Mouse (Mus musculus): ENCODE measurements around the gene Btn1a1.

Btn1a1 gene

GRCm38 (mm10) chr13:23423286-23424051, 42.2 kb downstream of the Btn1a1 start, which contains the start of gene Abt1:
TSS of gene Abt1 (minus strand) at chr13:23423866.
- DNase-seq (ENCODE audit: low read depth, low spot score), result peak; percentile 99

DNA sequence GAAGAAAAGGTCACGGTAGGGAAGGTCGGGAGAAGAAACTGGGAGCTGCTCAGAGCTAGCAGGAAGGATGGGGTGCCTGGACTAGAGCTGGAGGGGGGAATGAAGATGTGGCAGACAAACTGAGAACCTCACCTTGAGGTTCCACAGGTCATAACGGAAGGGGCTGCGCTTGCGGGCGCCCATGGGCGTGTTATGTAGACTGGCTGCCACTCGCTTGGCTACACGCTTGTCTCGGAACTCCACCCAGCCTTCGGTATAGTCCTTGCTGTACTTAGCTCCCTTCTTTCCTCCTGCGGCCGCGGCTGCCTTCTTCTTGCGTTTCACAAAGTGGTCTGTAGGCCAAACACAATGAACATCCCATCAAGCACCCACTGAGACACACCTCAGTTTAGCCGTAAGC, 43.4 kb downstream of the Btn1a1 start:
- DNase-seq (ENCODE audit: low read depth, low spot score), result no peak

GRCm38 (mm10) chr13:23412630-23413521, 52.8 kb downstream of the Btn1a1 start:
- peak; percentile 88 for DNase-seq (ENCODE audit: low read depth, low spot score)

- DNase-seq (ENCODE audit: low read depth, low spot score), result peak; percentile 63
Measured at GRCm38 (mm10) chr13:23412211-23412629, 53.5 kb downstream of the Btn1a1 start.

DNA sequence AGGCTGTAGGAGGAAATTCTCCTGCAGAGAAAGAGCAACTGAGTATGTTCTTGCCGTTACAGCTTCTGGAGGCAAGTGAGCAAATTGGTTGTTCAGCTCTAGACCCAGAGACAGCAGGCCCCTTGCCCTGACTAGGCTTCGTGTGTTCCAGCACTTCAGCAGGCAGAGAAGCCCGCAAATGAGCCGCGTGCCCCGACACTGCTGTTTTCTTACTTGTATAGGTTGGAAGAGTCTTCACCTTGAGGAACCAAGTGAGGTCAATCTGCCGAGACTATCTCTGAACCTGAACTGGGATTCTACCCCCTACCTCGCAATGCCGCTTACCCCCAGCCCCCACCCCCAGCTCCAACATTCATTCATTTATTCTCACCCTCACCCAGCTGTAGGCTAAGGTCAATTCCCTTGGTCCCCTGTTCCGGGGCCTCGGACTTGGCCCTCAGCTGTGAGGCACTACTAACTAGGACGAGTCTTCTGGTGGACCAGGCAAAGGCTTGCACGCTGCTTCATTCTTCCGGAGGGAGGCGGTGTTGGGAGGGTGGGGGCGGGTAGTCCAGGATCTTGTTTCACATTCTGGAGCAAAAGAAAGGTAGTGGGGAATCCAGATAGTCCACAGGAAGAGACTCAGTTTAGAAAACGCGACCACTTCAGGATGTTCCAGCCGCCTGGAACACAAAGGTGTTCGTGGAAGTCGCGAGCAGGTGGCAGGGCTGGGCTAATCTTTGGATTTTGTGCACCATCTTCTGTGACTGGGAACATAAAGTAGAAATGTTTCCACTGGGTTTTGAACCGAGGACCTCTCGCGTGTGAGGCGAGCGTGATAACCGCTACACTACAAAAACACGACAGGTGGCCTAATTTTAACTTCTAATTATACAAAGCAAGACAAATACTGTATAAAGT, 54.1 kb downstream of the Btn1a1 start:
- DNase-seq (ENCODE audit: low read depth, low spot score), result peak; percentile 69

DNA sequence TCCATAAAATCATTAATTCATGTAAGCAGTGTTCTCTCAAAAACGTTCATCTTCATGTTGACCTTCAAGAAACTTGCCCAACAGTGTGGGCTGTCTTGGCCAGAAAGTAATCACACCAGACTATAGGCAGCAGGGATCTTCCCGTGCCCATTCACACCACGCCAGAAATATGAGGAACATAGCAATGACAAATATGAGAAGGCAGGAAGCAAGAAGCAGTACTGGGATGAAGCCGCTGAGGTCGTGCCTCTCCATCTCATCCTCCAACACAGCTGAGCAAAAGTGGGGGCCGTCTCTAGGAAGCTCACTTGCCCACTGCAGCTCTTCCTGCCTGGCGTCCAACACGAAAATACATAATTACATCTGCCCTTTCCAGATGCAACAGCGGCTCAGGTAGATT, 55.1 kb downstream of the Btn1a1 start:
- DNase-seq (ENCODE audit: low read depth, low spot score), result no peak
